Mouse (Mus musculus) lung, postnatal 25 days (tissue): ENCODE measurements at regions not wholly inside any gene's neighbourhood (a gene's known extent, or its start where the extent isn't known, plus 50 kb on each side); places are given as distances from the start of the nearest gene placed in this dataset.
A peak's percentile ranks its signal among the peaks of the same experiment; 100 is the strongest.

Experiments used
- DNase-seq: peaks from one replicate; pipeline ENCODE4 v3.0.0; 2022; ENCODE audit warnings: low spot score

DNA sequence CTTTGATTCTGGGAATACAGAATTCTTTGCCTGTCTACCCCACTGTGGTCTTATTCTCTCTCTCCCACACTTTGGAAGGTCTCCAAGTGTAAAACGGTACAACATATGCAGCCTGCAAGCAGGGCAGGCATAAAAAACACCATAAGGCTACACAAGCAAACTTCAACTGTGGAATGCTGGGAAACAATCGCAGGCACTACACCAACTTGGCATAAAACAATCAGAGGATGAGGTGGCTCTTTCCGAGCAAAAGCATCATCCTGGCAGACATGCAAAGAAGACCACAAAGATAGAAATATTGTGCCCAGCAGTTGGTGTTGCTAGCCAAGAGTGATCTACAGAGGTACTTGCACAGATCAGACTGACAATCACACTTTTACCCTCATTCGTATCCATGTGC lies 88.0 kb upstream of the Galnt5 start:
- DNase-seq = no peak

DNA sequence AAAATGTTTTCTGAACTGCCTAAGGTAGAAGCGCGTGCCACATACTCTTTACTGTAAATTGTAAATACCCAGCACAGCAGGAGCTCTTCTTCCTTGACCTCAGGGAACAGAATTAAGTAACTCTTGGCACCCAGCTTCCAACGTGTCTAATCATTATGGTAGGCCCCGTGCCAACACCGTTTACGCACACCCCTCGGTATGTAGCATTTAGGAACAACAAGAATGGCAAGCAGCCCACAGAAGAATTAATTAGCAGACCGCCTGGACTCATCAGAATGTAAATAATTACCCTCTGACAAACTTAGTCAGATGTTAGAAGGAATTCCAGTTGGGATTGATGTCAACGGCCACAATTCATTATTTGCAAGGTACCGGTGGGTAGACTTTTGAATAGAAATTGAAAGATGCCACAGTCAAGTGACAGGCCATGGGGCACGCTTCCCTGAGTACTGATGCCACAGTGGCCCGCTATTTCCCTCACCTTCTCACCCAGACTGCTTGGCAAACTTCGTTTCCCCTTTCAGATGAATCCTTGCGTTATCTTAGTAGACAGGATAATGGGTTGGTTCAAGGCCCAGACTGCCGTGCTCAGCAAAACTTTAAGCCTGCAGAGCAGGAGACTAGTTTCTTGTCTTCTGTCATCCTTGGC lies 81.2 kb upstream of the Galnt5 start:
- no peak for DNase-seq

DNA sequence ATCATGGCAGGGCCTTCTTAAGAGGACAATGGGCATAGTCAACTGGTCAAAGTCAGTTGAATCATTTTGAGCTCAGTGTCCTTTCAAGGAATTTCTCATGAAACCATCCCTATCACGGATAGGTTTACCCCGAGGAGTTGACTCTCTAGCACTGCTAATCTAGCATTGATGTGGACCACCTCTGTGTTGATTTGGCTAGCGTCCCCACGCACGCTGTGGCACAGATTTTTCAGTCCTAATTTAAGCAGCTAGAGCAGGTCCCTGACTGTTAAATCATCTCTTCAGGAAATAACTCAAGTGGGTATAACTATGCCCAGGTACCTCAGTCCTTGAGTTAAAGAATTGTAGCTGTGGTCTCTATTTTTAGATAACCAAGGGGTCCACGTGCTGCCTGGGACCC lies 80.0 kb upstream of the Galnt5 start:
- no peak for DNase-seq

DNA sequence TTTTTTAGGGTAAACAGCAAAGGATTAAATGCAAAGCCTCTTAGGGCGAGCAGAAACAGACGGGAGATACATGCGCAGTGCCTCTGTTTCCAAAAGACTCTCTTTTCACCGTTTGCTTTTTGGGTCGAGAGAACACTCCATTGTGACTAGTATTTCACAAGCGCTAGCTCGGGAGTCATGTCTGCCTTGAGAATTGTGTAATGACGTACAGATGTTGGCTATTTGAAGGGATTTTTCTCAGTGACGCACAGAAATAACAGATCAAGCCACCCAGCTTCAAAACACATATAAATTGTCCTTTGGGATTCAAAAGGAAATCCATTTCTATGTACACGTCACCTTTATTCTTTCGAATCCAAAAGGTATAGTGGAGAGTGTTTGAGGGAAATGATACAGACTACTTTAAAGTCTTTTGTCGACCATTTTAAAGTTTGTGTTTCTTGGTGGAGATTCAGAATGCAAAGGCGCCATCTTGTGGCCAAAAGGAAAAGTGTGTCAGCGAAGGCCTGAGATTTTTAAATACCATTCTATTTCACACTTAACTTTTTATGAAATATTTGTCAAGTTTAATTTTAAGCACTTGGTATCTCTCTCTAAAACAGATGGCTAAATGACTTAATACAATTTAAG lies 78.5 kb upstream of the Galnt5 start:
- peak; percentile 31 for DNase-seq

DNA sequence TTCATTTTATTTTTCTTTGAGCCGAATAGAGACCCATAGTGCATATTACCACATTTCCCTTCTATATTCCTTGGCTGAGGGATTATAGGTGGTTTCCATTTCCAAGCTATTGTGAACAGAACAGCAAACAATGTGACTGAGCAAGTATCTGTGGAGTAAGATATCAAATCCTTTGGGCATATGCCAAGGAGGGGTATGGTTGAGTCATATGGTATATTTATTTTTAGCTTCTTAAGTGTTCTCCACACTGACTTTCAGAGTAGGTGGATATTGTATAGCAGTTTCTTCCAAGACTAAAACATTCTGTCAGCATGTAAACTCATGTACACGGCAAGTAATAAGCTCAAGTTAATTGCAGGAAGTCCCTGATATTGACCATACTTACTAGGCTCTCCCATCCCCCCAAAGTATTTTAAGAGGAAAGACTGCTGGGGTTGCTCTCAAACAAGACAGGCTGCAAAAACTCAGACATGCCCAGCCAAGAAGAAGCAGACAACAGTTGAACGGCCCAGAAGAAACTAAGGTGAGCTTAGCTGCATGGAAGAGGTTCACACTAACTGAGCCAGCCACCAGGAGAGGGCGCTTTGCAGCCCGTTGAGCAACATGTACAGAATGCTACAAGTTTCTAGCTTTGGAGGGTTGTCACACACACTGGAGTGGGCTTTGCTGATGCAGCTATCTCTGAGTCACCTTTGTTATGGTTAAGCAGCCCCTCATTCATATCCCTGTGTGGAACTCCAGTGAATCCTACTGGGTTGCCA lies 63.4 kb upstream of the Galnt5 start:
- no peak for DNase-seq
